Mouse (Mus musculus): ENCODE measurements at regions not wholly inside any gene's neighbourhood (a gene's known extent, or its start where the extent isn't known, plus 50 kb on each side); places are given as distances from the start of the nearest gene placed in this dataset.

DNA sequence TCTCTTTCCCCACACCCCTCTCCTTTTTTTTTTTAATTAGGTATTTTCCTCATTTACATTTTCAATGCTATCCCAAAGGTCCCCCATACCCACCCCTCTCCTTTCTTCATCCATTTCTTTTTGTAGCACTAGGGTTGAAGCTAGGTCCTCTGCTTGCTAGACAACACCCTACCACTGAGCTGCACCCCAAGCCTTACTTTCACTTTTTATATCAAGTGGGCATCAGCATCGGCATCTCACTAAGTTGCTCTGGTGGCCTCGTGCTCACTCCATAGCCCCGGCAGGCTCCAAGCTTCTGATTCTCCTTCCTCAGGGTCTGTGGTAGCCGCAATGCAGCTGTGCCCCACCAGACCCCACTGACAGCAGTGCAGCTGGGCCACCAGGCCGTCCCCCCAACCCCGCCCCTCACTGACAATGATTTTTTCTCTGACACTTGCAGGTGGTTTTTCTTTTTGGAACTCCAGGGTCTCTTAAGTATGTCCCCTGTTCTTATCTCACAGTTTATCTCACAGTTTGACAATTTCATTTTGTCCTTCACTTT, 77.5 kb downstream of the Nufip1 start:
- Histone ChIP-seq H3K27me3 (ENCODE audit: control insufficient read depth, insufficient read depth, low read length) (no peaks in the 10 kb centered on the region; the same call in 1 of the 2 replicates), H3K4me3 (replicated peaks; ENCODE audit: insufficient read depth, low read depth, low read length) (no peak overlapping the region), H3K4me1 (ENCODE audit: control insufficient read depth, insufficient read depth, low read length) (no peaks in the 10 kb centered on the region), H3K27ac (ENCODE audit: insufficient read depth, low read length) (no peak overlapping the region)
- no peak for DNase-seq
- 84% methylated on average over 6 of the region's 6 CpGs for WGBS
- TF ChIP-seq CTCF (IDR thresholded peaks at IDR 0.05; ENCODE audit: borderline replicate concordance, insufficient read depth, low read depth, low read length) (no peak), POLR2A (IDR thresholded peaks at IDR 0.05; ENCODE audit: borderline replicate concordance, insufficient read depth, low read length) (no peak)

DNA sequence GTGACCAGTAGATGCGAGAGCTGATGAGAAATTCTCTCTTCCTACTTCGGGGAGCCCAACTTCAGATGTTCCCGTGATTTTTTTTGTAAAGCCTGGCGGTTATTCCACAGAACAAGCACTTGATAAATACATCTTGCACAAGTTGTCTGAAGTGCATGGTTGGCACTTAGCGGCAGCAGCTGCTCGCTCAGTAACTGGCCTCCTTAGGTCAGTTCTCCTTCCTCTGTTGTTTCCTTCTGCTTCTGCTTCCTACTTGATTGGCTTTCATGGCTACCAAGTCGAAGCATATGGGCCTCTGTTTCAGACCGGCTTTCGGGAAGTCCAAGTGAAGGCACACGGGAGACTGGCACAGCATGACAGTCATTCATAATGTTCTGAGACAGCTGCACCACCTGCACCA, 84.6 kb downstream of the Nufip1 start:
- Histone ChIP-seq H3K4me1 (ENCODE audit: control insufficient read depth, insufficient read depth, low read length) (peaks cover 2% of the 10 kb centered on the region; the same call in 1 of the 2 replicates), H3K27me3 (ENCODE audit: control insufficient read depth, insufficient read depth, low read length) (no peaks in the 10 kb centered on the region; the same call in 1 of the 2 replicates), H3K4me3 (replicated peaks; ENCODE audit: insufficient read depth, low read depth, low read length) (no peak overlapping the region), H3K27ac (ENCODE audit: insufficient read depth, low read length) (no peak overlapping the region)
- 42% methylated on average over 10 of the region's 10 CpGs for WGBS
- TF ChIP-seq POLR2A (IDR thresholded peaks at IDR 0.05; ENCODE audit: borderline replicate concordance, insufficient read depth, low read length) (no peak), CTCF (IDR thresholded peaks at IDR 0.05; ENCODE audit: borderline replicate concordance, insufficient read depth, low read depth, low read length) (no peak)
- no peak for DNase-seq

DNA sequence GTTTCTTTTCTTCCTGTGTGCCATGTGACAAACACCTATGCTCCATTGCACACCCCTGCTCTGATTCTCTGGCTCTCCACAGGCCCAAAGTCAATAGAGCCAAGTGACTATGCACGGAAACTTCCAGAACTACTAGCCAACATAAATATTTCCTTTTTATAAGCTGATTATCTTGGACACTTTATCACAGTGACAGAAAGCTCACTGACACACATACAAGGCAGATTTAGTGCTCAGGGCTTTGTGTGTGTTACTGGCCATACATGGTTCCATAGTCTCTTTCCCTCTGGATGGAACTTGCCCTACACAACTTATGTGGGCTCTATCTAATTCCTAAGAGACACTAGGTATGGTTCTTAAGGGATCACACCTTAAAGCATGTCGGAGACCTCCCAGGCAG, 86.7 kb downstream of the Nufip1 start:
- DNase-seq, result no peak
- peaks cover 2% of the 10 kb centered on the region; the same call in 1 of the 2 replicates for H3K4me1 ChIP-seq (ENCODE audit: control insufficient read depth, insufficient read depth, low read length)
- H3K27ac ChIP-seq (ENCODE audit: insufficient read depth, low read length), result no peak overlapping the region
- 77% methylated on average over 2 of the region's 2 CpGs for WGBS
- no peaks in the 10 kb centered on the region for H3K27me3 ChIP-seq (ENCODE audit: control insufficient read depth, insufficient read depth, low read length)
- TF ChIP-seq POLR2A (IDR thresholded peaks at IDR 0.05; ENCODE audit: borderline replicate concordance, insufficient read depth, low read length) (no peak), CTCF (IDR thresholded peaks at IDR 0.05; ENCODE audit: borderline replicate concordance, insufficient read depth, low read depth, low read length) (no peak)
- H3K4me3 ChIP-seq (replicated peaks; ENCODE audit: insufficient read depth, low read depth, low read length), result no peak overlapping the region

DNA sequence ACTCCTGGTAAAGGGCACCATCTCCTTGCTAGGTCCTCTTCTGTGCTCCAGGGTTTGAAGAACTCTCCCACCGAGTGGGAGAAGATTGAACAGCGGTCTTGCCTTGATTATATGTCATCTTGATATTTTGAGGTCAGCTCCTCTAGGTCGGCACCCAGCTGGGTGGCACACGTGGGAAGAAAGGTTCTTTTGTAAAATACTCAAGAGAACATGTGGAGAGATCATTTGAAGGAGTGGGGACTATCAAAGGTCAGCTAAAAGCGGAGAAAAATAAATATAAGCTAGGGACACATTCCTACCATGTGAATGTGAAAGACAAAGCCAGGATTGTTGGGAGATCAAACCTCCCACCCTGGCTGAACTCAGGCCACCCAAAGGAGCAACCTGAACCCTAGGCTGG, 87.7 kb downstream of the Nufip1 start:
- Histone ChIP-seq H3K27me3 (ENCODE audit: control insufficient read depth, insufficient read depth, low read length) (no peaks in the 10 kb centered on the region), H3K4me3 (replicated peaks; ENCODE audit: insufficient read depth, low read depth, low read length) (no peak overlapping the region), H3K27ac (ENCODE audit: insufficient read depth, low read length) (no peak overlapping the region), H3K4me1 (ENCODE audit: control insufficient read depth, insufficient read depth, low read length) (peaks cover 2% of the 10 kb centered on the region; the same call in 1 of the 2 replicates)
- no peak for DNase-seq
- 62% methylated on average over 5 of the region's 5 CpGs for WGBS
- TF ChIP-seq POLR2A (IDR thresholded peaks at IDR 0.05; ENCODE audit: borderline replicate concordance, insufficient read depth, low read length) (no peak), CTCF (IDR thresholded peaks at IDR 0.05; ENCODE audit: borderline replicate concordance, insufficient read depth, low read depth, low read length) (no peak)

DNA sequence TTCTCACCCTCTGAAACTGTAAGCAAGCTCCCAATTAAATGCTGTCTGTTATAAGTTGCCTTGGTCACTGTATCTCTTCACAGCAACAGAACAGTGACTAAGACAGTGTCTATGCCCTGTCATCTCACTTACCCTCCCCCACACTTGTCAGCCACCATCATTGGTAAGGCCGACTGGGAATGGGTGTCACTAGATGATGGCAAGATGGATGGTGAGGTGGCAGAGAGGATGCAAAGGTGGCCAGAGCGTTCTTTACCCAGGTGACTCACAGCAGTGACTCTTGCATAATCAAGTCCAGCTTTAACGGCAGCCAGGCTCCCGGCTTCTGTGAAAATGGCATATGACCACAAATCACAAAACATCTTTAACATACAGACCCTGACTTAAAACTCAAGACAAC, 91.9 kb downstream of the Nufip1 start:
- no peak overlapping the region for H3K27ac ChIP-seq (ENCODE audit: insufficient read depth, low read length)
- 92% methylated on average over 4 of the region's 4 CpGs for WGBS
- DNase-seq, result no peak
- H3K4me1 ChIP-seq (ENCODE audit: control insufficient read depth, insufficient read depth, low read length), result no peaks in the 10 kb centered on the region
- H3K27me3 ChIP-seq (ENCODE audit: control insufficient read depth, insufficient read depth, low read length), result no peaks in the 10 kb centered on the region
- TF ChIP-seq POLR2A (IDR thresholded peaks at IDR 0.05; ENCODE audit: borderline replicate concordance, insufficient read depth, low read length), result no peak
- no peak for TF ChIP-seq CTCF (IDR thresholded peaks at IDR 0.05; ENCODE audit: borderline replicate concordance, insufficient read depth, low read depth, low read length)
- no peak overlapping the region for H3K4me3 ChIP-seq (replicated peaks; ENCODE audit: insufficient read depth, low read depth, low read length)

DNA sequence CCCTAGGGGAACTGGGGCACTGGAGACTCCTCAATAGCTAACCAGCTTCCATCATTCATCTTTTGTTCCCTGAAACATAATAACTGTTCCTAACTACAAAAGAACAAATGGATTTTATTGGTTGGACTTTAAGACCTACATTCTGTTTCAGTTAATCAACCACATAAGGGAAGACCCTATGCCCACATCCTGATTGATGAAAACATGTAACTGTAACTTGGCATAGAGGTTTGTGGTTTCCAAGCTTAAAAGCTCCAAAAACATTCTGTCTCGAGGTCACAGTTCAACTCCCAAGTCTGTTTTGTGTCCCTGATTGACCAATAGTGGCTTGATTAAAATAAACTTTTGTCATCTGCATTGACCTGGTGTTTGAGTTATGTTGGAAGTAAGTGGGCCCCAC, 92.4 kb downstream of the Nufip1 start:
- TF ChIP-seq POLR2A (IDR thresholded peaks at IDR 0.05; ENCODE audit: borderline replicate concordance, insufficient read depth, low read length) (no peak), CTCF (IDR thresholded peaks at IDR 0.05; ENCODE audit: borderline replicate concordance, insufficient read depth, low read depth, low read length) (no peak)
- no peak for DNase-seq
- 72% methylated on average over 1 of the region's 1 CpGs for WGBS
- Histone ChIP-seq H3K4me3 (replicated peaks; ENCODE audit: insufficient read depth, low read depth, low read length) (no peak overlapping the region), H3K4me1 (ENCODE audit: control insufficient read depth, insufficient read depth, low read length) (no peaks in the 10 kb centered on the region), H3K27ac (ENCODE audit: insufficient read depth, low read length) (no peak overlapping the region), H3K27me3 (ENCODE audit: control insufficient read depth, insufficient read depth, low read length) (no peaks in the 10 kb centered on the region)

DNA sequence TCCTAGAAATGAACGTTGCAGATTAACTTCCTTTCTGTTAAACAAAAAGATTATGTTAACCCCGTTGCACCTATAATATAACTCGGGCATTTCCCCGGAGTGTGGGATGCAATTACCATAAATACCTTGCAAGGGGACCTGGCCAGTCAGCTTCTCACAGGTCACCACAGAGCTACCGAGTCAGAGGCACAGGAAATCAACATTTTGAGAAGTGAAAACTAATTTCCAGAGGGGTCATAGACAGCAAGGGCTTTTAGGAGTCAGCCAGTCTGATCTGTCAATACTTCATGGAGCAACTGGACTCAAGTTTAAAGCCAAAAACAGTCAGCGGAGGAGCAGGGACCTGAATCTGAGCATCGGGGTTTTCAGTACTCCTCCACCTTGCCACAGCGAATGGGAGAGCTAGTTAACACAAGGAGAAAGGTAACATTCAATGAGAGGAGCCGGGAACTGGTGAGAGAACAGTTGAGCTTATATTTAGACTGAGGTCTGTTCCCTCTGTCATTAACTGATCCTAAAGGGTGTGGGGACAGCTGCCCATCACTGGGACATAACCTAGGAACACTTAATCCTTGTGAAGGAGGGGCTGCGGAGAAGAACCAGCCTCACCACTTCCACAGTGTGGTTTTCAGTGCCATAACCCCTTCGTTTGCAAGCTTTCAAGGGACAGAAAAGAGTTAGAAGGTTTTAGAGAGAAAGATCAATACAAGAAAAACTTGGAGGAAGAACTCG, 105.9 kb downstream of the Nufip1 start:
- H3K27me3 ChIP-seq (ENCODE audit: control insufficient read depth, insufficient read depth, low read length), result no peaks in the 10 kb centered on the region; the same call in 1 of the 2 replicates
- no peak overlapping the region for H3K27ac ChIP-seq (ENCODE audit: insufficient read depth, low read length)
- no peak for DNase-seq
- H3K4me3 ChIP-seq (replicated peaks; ENCODE audit: insufficient read depth, low read depth, low read length), result no peak overlapping the region
- no peak for TF ChIP-seq CTCF (IDR thresholded peaks at IDR 0.05; ENCODE audit: borderline replicate concordance, insufficient read depth, low read depth, low read length)
- TF ChIP-seq POLR2A (IDR thresholded peaks at IDR 0.05; ENCODE audit: borderline replicate concordance, insufficient read depth, low read length), result no peak
- no peaks in the 10 kb centered on the region for H3K4me1 ChIP-seq (ENCODE audit: control insufficient read depth, insufficient read depth, low read length)
- 85% methylated on average over 12 of the region's 12 CpGs for WGBS

DNA sequence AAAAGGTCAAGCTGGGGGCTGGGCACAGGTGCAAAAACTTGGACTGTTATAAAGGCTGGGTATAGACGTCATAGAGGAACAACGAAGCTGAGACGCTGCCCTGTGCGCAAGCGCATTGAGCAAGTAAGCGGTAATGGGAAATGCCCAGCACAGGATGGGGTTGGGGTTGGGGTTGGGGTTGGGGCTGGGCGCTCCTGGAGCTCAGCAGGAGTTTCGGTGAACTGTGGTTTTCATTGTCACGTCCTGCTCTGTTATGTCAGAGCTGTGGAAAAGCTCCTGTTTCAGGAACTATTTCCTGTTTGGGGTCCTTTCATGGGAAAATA, 106.4 kb downstream of the Nufip1 start:
- Histone ChIP-seq H3K27me3 (ENCODE audit: control insufficient read depth, insufficient read depth, low read length) (no peaks in the 10 kb centered on the region; the same call in 1 of the 2 replicates), H3K27ac (ENCODE audit: insufficient read depth, low read length) (no peak overlapping the region), H3K4me1 (ENCODE audit: control insufficient read depth, insufficient read depth, low read length) (no peaks in the 10 kb centered on the region), H3K4me3 (replicated peaks; ENCODE audit: insufficient read depth, low read depth, low read length) (no peak overlapping the region)
- DNase-seq, result no peak
- WGBS, result 84% methylated on average over 9 of the region's 9 CpGs
- TF ChIP-seq POLR2A (IDR thresholded peaks at IDR 0.05; ENCODE audit: borderline replicate concordance, insufficient read depth, low read length) (no peak), CTCF (IDR thresholded peaks at IDR 0.05; ENCODE audit: borderline replicate concordance, insufficient read depth, low read depth, low read length) (no peak)

All from cerebellum, adult 2 months (tissue).